Mouse (Mus musculus): ENCODE data around the gene Fam102a.
"Not testable (repeated sequence)": the region's sequence is repeated elsewhere in the genome, so short reads cannot be mapped to it uniquely, and the experiment has no call there.

The Fam102a gene

DNA sequence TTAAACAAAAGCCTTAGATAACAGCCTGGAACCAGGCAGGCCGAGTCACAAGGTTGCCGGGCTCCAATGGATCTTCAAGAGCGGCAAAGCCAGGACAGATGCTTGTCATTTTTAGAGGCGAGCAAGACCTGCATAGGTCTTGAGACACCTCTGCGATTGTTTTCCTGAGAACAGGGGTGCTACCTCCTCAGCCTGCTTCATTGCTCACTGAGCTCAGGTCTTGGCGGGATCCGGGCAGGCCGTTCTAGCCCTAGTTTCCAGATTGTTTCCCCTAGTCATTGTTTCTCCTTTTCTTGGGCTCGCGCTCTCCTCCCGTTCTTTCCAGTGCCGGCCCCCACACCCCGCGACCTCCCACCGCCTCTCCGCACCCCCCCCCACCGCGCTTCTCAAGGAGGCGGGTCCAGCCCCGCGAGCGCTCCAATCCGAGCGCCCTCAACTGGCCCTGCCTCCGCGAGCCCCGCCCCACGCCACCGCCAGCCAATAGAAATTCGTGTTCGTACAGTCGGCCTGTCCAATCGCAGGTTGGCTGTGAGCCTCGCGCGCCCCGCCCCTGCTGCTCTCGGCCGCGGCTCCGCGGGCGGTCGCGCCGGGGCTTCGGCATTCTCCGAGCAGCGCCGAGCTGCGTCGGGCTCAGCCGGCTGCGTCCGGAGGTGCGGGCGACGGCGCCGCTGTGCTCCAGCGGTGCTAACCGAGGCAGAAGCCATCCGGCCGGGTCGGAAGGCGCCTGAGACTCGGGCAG is at the start of gene Fam102a:
Fam102a (plus strand) TSS at position 600 of the 739 bp plus-strand sequence.
- peak; percentile 95 for DNase-seq (ENCODE audit: low read depth, low spot score)

DNA sequence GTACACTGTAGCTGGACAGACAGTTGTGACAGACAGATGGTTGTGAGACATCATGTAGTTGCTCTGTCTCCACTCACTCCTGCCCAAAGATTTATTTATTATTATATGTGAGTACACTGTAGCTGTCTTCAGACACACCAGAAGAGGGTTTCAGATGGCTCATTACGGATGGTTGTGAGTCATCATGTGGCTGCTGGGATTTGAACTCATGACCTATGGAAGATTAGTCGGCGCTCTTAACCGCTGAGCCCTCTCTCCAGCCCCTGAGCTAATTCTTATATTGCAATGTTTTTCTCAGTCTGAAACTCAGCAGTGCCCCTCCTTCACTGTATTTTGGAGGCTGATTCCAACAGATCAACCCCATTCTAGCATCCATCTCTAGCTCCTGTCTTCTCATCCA is 49.4 kb upstream of the Fam102a start:
- peak; percentile 82 for DNase-seq (ENCODE audit: low read depth, low spot score)

DNA sequence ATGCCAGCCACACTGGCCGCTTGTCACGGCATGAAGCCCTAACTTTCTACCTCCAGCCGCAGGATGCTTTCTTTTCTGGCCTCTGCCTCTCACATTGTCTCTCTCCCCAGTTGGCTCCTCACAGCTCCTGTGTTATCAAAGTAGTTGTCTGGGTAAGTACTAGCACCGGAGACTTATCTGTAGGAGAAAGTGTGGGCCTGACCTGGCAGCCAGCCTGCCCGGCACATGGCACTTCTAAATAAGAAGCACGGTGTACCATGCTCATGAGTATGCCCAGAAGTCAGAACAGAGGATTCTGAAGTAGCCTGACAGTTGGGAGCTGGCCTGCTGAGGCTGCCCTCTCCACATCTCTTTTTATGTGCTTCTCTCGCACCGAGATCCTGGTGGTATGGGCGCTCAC is 49.0 kb upstream of the Fam102a start:
- no peak for DNase-seq (ENCODE audit: low read depth, low spot score)

DNA sequence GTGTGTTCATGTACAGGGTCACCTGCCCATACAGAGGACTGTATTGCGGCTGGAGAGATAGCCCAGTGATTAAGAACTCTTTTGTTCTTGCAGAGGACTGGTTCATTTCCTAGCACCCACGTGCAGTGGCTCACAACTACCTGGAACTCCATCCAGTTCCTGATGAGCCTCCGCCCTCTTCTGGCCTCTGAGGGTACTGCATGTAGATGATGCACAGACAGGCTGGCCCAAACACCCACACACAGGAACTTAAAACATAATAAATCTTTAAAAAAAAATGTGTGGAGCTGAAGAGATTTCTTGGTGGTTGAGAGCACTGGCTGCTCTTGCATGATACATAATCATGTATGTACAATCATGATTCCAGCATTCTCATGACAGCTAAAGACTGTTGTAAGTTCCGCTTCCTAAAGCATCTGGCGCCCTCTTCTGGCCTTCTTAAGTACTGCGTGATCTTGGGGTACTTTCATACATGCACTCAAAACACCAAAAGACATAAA is 48.0 kb upstream of the Fam102a start:
- peak; percentile 98 for DNase-seq (ENCODE audit: low read depth, low spot score)

DNA sequence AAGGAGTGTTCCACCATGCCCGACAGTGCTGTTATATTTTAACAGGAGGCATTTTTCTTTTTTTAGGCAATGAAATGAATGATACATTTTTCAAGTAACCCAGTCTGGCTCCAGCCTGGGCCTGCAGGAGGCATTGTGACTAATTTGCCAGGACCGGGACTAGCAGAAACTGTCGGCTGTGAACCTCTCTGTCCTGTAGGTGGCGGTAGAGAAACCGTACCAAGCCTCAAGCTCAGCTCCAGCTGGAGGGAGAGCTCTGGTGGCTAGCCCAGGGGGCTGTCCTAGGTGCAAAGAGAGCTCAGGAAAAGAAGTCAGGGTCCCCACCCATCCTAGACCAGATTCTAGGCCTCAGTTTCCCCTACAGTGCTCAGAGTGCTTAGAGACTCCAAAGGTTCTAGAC is 46.5 kb upstream of the Fam102a start:
- DNase-seq (ENCODE audit: low read depth, low spot score): peak; percentile 98

DNA sequence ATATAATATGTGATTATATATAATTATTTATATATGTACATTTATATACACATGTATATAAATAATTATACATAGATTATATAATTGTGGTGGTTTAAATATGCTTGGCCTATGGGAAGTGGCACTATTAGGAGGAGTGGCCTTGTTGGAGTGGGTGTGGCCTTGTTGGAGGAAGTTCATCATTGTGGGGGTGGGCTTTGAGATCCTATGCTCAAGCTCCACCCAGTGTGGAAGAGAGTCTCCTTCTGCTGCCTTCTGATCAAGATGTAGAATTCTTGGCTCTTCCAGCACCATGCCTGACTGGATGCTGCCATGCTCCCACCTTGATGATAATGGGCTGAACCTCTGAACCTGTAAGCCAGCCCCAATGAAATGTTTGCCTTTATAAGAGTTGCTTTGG is 44.4 kb upstream of the Fam102a start:
- DNase-seq (ENCODE audit: low read depth, low spot score): not testable (repeated sequence)

DNA sequence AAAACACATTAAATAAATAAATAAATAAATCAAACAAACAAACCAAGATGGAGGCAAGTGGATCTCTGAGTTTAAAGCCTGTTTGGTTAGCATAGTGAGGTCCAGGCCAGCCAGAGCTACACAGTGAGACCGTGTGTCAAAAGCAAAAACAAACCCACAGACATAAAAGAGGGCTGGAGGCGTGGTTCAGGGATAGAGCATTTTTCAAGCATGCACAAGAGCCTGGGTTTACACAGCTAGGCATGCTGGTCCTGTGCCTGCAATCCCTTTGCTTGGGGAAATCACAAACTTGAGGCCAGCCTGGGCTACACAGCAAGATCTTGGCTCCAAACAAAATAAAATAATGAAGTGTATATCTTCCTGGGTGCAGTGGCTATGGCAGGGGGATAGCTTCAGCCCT is 42.5 kb upstream of the Fam102a start:
- DNase-seq (ENCODE audit: low read depth, low spot score): no peak

DNA sequence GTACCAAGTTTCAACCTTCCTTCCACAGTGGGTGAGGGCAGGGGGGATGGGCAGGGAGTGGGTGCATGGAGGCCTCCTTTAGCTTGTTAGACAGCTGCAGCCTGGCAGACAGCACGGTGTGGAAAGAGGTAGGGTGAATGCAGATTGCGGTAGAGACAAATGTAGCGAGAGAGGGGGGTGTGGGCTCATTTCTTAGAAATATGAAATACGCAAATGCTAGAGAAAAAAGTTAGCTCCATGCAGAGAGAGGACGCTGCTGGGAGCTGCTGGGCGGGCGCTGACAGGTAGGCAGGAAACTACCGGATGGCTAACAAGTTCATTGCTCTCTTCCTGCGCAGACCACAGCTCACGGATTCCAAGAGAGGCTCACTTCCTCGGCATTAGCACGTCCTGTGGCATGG is 41.8 kb upstream of the Fam102a start:
- DNase-seq (ENCODE audit: low read depth, low spot score): no peak

DNA sequence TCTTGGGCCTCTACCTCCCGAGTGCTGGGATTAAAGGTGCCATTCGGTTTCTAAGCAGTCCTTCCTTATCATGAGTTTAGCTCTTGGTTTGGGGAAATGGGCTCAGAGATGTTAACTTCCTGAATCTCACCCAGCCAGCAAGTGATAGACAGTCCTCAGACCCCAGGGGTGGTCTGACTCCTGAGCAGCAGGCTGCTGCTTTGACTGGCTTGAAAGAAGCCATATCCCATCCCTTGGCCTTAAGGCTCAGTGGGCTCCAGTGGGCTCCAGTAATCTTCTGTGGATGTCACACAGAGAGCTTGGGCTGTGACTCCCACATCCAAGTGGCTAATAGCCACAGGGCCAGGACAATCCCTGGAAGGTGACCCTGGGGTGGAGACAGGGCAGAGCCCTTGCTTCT is 40.6 kb upstream of the Fam102a start:
- no peak for DNase-seq (ENCODE audit: low read depth, low spot score)

DNA sequence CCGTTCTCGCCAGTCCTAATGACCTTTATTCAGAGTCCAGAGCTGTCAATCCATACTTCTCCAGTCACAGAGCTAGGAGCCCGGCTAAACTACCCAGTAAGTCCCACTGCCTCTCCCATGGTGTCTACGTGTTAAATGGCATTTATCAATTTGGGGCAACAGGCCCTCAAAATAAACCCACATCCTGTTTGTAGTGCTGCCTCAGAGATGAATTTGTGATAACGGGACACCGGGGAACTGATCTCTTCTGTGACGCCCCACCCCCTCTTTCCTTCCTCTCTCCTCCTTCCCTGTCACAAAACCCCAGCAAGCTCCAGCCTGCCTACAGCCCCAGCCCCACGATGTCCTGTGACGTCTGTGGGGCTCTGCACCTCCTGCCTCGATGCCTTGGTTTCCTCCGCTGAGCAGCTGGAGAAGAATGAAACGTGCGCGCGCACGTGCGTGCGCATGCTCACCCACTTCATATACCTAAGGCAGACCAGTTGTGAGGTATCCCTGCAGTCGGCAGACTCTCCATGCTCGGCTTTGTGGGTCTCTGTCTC is 39.9 kb upstream of the Fam102a start:
- DNase-seq (ENCODE audit: low read depth, low spot score): no peak

DNA sequence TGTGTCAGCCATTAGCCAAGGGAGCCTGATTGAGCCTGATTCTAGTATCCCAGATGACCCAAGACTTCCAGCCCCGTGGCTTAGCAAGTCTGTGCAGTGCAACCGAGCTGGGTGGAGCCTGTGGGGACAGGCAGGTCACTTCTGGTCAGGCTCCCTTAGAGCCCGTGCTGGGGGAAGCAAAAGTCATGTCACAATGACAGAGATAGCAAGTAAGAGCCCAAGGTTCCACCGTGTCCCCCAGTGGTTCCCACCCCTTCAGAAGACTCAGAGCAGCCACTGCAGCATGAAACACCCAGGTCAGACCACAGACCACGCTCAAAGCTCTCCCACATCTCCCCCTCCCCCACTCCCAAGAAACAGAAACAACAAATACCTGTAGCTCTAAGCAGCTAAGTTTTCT is 38.9 kb upstream of the Fam102a start:
- no peak for DNase-seq (ENCODE audit: low read depth, low spot score)

DNA sequence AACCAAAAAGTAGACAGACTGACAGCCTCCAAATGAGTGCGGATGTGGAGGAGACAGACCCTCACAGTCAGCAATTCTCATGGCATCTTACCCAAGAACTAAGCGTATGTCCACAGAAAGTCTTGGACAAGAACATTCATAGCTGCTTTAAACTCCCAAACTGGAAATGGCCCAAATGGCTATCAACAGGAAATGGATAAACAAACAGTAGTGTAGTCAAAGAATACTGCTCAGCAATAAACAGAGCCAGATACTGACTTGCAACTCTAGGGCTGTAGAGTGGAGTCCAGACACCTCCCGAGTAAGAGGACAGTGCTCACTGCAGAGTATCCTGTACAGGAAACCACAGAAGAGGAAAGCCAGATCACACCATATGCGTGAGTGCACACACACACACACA is 35.8 kb upstream of the Fam102a start:
- DNase-seq (ENCODE audit: low read depth, low spot score): no peak

DNA sequence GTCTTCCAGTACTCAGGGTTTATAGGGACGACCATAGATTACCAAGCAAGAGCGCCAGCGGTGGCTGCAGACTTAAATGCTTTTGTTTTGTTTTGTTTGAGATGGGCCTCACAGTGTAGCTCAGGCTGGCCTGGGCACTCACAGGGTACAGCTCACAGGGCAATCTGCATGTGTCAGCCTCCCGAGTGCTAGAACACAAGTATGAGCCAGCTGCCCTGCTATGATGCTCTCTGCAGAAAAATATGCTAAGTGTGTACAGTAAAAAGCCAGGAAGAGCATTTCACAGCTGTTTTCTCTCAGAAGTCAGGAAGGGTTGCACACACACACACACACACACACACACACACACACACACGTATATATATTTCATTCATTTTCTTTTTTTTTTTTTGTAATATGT is 34.7 kb upstream of the Fam102a start:
- DNase-seq (ENCODE audit: low read depth, low spot score): no peak

DNA sequence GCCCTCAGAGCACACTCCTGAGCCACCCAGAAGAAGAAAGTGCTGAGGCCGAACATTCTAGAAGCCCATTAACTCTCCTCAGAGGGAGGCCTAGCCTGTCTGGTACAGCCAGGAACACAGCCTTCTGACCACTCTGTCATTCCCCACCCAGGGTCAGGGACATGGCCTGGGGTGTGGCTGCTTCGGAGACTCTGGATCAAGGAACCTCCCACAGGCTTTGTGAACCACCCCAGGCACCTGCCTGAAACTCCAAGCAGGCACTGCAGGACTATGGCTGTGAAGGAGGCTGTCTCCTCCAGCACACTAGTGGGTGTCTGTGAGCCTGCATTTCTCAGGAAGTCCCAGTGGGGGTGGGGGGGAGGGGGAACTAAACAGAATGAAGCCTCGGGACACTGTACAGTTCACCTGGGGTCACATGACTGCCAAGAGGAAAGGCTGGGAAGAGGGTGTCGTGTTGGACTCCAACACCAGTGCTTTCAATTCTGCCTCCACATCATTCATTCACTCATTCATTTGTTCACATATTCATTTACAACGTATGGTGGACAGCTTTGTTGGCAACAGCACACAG is 33.3 kb upstream of the Fam102a start:
- DNase-seq (ENCODE audit: low read depth, low spot score): no peak

DNA sequence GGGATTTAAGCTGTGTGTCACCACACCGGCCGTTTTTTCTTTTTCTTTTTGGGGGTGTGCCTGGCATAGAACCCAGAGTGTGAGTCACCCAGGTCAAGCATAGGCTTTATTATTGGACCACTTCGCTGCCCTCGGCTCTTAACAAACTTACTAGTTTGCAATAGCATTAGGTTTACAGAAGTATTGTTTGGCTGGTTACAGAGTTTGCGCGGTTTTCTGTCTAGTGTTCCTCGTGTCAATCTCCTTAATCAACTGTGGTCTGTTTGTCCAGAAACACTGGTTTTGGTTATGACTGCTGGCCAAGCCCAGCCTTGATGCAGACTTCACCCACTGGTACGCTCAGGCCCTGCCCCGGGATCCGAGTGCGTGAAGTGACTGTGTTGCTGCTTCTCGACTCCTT is 32.3 kb upstream of the Fam102a start:
- DNase-seq (ENCODE audit: low read depth, low spot score): peak; percentile 64

DNA sequence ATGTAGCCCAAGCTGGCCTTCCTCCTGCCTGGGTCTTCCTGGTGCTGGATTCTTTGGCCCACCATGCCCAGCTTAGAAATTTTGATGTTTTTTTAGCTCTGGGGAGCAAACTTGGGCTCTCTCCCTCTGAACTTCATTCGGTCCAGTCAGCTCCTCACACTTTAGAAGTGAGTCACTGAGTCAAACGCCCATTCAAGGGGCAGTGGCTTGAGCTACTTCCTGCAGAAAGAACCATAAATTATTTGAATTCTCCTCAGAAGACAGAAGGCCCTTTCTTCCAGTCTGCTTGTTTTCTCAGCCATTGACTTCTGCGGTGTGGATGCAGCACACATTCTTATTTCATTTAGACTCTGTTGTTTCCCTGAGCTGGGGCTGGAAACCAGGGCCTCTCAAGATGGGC is 31.5 kb upstream of the Fam102a start:
- peak; percentile 89 for DNase-seq (ENCODE audit: low read depth, low spot score)

DNA sequence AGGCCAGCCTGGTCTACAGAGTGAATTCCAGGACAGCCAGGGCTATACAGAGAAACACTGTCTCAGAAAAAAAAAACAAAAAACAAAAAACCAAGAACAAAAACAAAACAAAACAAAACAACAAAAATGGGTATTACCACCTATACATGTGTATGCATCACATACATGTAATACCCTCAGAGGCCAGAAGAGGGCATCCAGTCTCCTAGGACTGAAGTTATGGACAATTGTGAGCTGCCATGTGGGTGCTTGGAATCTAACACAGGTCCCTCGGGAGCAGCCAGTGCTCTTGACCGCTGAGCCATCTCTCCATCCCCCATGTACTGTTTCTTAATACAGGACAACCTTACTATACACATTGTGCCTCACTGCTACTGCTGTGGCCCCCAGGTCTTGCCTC is 29.6 kb upstream of the Fam102a start:
- DNase-seq (ENCODE audit: low read depth, low spot score): peak; percentile 31

DNA sequence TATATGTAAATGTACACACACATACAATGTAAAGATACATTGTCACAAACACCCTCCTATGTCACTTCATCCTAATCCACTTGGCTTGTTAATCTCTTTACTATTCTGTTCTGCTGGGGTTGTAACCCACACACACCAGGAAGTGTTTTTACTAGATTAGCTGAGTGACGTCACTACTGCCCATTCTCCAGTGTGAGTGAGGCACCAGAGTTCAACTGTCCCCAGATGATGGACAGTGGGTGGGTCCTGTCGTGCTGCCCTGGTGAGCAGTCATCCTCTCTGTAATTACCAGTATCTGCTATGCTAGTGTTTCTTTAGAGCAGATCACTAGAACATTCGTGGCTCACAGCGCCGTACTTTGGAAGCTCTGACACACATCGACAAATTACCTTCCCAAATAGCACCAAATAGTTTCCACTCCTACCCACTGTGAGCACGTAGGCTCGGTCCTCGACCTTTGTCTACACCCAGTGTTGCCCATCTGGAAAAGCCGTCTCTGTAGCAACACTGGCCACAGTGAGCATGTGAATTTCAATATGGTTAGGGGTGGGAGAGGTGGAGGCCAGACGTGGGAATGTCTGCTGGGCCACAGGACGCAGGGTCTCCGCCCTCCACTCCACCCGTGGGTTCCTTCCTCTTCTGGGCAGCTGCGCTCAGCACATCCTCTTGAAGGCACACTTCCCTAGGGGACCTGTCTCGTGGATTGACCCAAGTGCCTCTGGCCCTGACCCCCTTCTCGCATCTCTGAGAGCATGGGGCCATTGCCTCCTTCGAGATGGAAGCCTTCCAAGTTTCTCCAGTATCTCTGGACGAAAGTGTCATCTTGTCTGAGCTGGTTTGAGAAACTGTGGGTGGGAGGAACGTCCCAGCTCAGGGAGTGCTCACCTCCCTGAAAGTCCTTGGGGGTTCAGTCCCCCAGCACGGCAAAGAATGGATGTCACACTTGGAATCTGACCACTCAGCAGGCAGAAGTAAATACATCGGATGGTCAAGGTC is 28.2 kb upstream of the Fam102a start:
- DNase-seq (ENCODE audit: low read depth, low spot score): no peak

DNA sequence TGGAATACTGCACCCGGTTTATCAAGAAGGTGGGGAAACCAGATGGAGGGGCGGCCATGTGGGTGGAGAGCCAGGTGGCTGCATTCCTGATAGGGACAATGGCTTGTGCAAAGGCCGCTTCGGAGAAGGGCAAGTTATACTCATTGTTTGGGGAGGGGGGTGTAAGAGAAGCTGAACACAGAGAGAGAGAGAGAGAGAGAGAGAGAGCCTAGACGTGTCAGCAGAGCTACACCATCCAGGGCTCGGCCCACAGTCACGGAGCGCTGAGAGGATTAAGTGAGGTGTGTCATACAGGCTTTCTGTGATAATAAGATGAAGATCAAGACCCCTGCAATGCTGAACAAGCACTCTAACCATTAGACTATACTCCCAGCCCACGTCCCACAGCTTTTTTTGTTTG is 27.2 kb upstream of the Fam102a start:
- DNase-seq (ENCODE audit: low read depth, low spot score): no peak

DNA sequence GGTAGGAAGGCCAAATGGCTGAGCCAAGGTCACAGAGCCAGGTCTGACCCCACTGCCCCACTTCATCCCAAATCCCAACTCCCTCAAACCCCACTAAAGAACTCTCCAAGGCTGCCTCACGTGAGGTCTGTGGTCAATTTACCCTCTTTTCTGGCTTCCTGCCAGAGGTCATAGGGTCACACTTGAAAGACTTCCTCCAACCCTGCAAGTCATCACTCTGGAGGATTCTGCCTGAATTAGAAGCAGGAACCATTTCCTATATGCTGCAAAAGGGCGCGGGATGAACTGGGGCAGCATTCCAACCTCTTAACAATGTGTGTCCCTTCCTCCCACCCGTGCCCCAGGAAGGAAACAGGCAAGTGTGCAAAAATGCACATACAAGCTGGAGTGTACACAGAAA is 25.8 kb upstream of the Fam102a start:
- peak; percentile 27 for DNase-seq (ENCODE audit: low read depth, low spot score)

DNA sequence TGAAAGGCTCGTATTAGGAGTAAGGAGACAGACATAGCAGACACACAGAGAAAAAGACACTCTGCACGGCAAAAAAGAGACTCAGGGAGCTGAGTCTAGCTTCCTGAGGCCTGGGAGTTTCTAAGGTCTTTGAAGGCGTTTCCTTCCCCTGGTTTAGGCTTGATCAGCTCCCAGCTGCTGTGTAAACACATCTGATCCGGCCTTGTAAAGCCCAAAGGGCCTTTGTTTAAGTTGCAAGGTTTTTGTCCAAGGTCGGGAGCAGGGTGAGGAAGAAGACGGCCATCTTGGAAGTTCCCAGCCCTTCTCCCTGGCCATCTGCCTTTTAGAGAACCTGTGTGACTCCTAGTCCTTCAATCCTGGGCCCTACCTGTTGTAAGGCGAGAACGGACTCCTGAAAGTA is 25.2 kb upstream of the Fam102a start:
- no peak for DNase-seq (ENCODE audit: low read depth, low spot score)

DNA sequence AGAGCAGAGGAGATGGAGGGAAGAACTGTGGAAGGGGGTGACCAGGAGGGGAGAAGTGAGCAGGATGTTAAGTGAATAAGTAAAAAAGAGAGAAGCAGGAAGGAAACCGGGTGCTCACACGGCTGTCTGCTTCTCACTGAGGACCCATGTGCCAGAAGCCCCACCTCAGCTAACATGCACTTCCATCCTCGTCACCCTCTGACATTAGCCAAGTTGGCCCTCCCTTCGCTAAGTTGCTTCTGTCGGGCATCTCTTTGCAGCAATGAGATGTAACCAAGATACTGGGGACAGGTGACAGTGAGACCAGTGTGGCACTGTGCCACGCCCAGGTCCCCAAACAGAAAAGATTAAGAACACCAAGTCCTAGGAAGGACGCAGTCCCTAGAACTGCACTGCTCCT is 22.5 kb upstream of the Fam102a start:
- no peak for DNase-seq (ENCODE audit: low read depth, low spot score)
